Mouse (Mus musculus) kidney, postnatal 0 days (tissue): ENCODE results near the gene Lmcd1. TPM values are rescaled to one million over a fixed set of nuclear protein-coding genes. Genes with fewer than 3 reads are reported as not detected.

Experiments
- ATAC-seq: fragments of 200-750 bp; cut with Nextera tagmentation; replicated peaks from 2 replicates; pipeline ENCODE4 v1.8.0; 2017; ENCODE audit warnings: low read depth, moderate number of reproducible peaks, moderate TSS enrichment, moderate library complexity; ENCODE audit not compliant: low FRiP score
- DNase-seq: peaks from one replicate; pipeline ENCODE4 v3.0.0-alpha.2; 2016; ENCODE audit warnings: low spot score
- H3K27ac ChIP-seq: fragments of 300-500 bp; sonication (generic); 2 replicates; pipeline ENCODE4 v1.5.1; 2014; ENCODE audit warnings: mild to moderate bottlenecking
- H3K27me3 ChIP-seq: fragments of 300-500 bp; sonication (generic); 2 replicates; pipeline ENCODE4 v1.6.1; 2014; ENCODE audit warnings: low read length, mixed read lengths; ENCODE audit not compliant: insufficient read depth
- H3K36me3 ChIP-seq: fragments of 300-500 bp; sonication (generic); 2 replicates; pipeline ENCODE4 v1.6.1; 2014; ENCODE audit warnings: low read length, mixed read lengths; ENCODE audit not compliant: insufficient read depth
- H3K4me1 ChIP-seq: fragments of 300-500 bp; sonication (generic); replicated peaks from 2 replicates; pipeline ENCODE4 v1.6.1; 2014; ENCODE audit warnings: antibody characterized with exemption, low read length, mixed read lengths; ENCODE audit not compliant: insufficient read depth
- H3K4me2 ChIP-seq: fragments of 300-500 bp; sonication (generic); 2 replicates; pipeline ENCODE4 v1.6.1; 2014; ENCODE audit warnings: mild to moderate bottlenecking, low read length, moderate library complexity, mixed read lengths
- H3K4me3 ChIP-seq: fragments of 300-500 bp; sonication (generic); replicated peaks from 2 replicates; pipeline ENCODE4 v1.5.1; 2014; ENCODE audit warnings: low read depth, low read length
- H3K9ac ChIP-seq: fragments of 300-500 bp; sonication (generic); 2 replicates; pipeline ENCODE4 v1.6.1; 2014; ENCODE audit warnings: low read depth, low read length
- H3K9me3 ChIP-seq: fragments of 300-500 bp; sonication (generic); replicated peaks from 2 replicates; pipeline ENCODE4 v1.6.1; 2016; ENCODE audit warnings: low read length, inconsistent platforms, mixed read lengths
- CTCF ChIP-seq: IDR thresholded peaks from 2 replicates; pipeline ENCODE4 v1.5.1; 2016; ENCODE audit warnings: antibody characterized with exemption, low read depth, mild to moderate bottlenecking, moderate library complexity
- whole genome bisulfite sequencing: fragments of 180-500 bp; shearing (Covaris S2); extraction: QIAGEN DNeasy Blood & Tissue Kit; methylation state at CpG from one replicate; pipeline ENCODE4 v1.1.7; 2014; 5-methylcytosine and 5-hydroxymethylcytosine counted together
- polyA plus RNA-seq: library from polyadenylated mRNA; unstranded; fragments of >200 nt; fragmentation: Nextera tagmentation; extraction: Ambion mirVana; gene quantifications from 2 replicates; pipeline ENCODE4 v1.2.1, GENCODE M21; 2015

Lmcd1 gene
- polyA plus RNA-seq, 1 experiment from 2014 or later: 34.4 TPM

GRCm38 (mm10) chr6:112359341-112359740, 85.8 kb downstream of the Lmcd1 start:
- Histone ChIP-seq H3K4me3 (no peak overlapping the region), H3K4me2 (no peak overlapping the region), H3K27me3 (no peaks in the 10 kb centered on the region), H3K4me1 (no peaks in the 10 kb centered on the region), H3K9ac (no peak overlapping the region), H3K36me3 (no peaks in the 10 kb centered on the region), H3K27ac (no peak overlapping the region), H3K9me3 (no peaks in the 10 kb centered on the region)
- TF ChIP-seq CTCF: no peak
- no peak for DNase-seq
- ATAC-seq: no peak
- WGBS: 90% methylated on average over 1 of the region's 1 CpGs

- H3K9ac ChIP-seq: no peak overlapping the region
- H3K4me1 ChIP-seq: no peaks in the 10 kb centered on the region
- 83% methylated on average over 8 of the region's 8 CpGs for WGBS
- H3K27ac ChIP-seq: no peak overlapping the region
- H3K27me3 ChIP-seq: no peaks in the 10 kb centered on the region
- ATAC-seq: no peak
- no peak overlapping the region for H3K4me2 ChIP-seq
- H3K4me3 ChIP-seq: no peak overlapping the region
- TF ChIP-seq CTCF: no peak
- no peaks in the 10 kb centered on the region for H3K36me3 ChIP-seq
- DNase-seq: no peak
- no peaks in the 10 kb centered on the region for H3K9me3 ChIP-seq
These were observed 87.1 kb downstream of the Lmcd1 start for GRCm38 (mm10) chr6:112360676-112361075.

- no peak overlapping the region for H3K4me2 ChIP-seq
- no peaks in the 10 kb centered on the region for H3K4me1 ChIP-seq
- H3K9me3 ChIP-seq: no peaks in the 10 kb centered on the region
- ATAC-seq (peak; percentile 80), DNase-seq (peak; percentile 81)
- H3K9ac ChIP-seq: no peak overlapping the region
- no peaks in the 10 kb centered on the region for H3K27me3 ChIP-seq
- H3K4me3 ChIP-seq: no peak overlapping the region
- no peak overlapping the region for H3K27ac ChIP-seq
- 36% methylated on average over 6 of the region's 6 CpGs for WGBS
- H3K36me3 ChIP-seq: no peaks in the 10 kb centered on the region
- peak; percentile 89 for TF ChIP-seq CTCF
These were observed 88.9 kb downstream of the Lmcd1 start for GRCm38 (mm10) chr6:112362349-112362958.

- Histone ChIP-seq H3K9me3 (no peaks in the 10 kb centered on the region), H3K4me2 (no peak overlapping the region), H3K36me3 (no peaks in the 10 kb centered on the region), H3K9ac (no peak overlapping the region), H3K4me3 (no peak overlapping the region), H3K4me1 (no peaks in the 10 kb centered on the region), H3K27ac (no peak overlapping the region), H3K27me3 (no peaks in the 10 kb centered on the region)
- WGBS: 42% methylated on average over 2 of the region's 2 CpGs
- TF ChIP-seq CTCF: peak; percentile 77
- DNase-seq (peak; percentile 78), ATAC-seq (no peak)
These were observed 91.0 kb downstream of the Lmcd1 start for GRCm38 (mm10) chr6:112364581-112364980.

- Histone ChIP-seq H3K27ac (no peak overlapping the region), H3K4me3 (no peak overlapping the region), H3K27me3 (no peaks in the 10 kb centered on the region), H3K9ac (no peak overlapping the region), H3K9me3 (no peaks in the 10 kb centered on the region), H3K4me2 (no peak overlapping the region), H3K4me1 (no peaks in the 10 kb centered on the region), H3K36me3 (no peaks in the 10 kb centered on the region)
- DNase-seq (no peak), ATAC-seq (no peak)
- TF ChIP-seq CTCF: no peak
- WGBS: 76% methylated on average over 10 of the region's 10 CpGs
These were observed 91.7 kb downstream of the Lmcd1 start for GRCm38 (mm10) chr6:112365294-112365693.

- TF ChIP-seq CTCF: peak; percentile 82
- WGBS: 47% methylated on average over 8 of the region's 8 CpGs
- no peaks in the 10 kb centered on the region for H3K9me3 ChIP-seq
- no peaks in the 10 kb centered on the region for H3K27me3 ChIP-seq
- H3K27ac ChIP-seq: no peak overlapping the region
- H3K4me2 ChIP-seq: no peak overlapping the region
- no peaks in the 10 kb centered on the region for H3K4me1 ChIP-seq
- no peak overlapping the region for H3K4me3 ChIP-seq
- H3K36me3 ChIP-seq: no peaks in the 10 kb centered on the region
- no peak overlapping the region for H3K9ac ChIP-seq
- ATAC-seq: peak; percentile 14; the same call in 1 of the 2 replicates
- peak; percentile 80 for DNase-seq
These were observed 100.5 kb downstream of the Lmcd1 start for GRCm38 (mm10) chr6:112373886-112374585.
